In the genomic region with DNA sequence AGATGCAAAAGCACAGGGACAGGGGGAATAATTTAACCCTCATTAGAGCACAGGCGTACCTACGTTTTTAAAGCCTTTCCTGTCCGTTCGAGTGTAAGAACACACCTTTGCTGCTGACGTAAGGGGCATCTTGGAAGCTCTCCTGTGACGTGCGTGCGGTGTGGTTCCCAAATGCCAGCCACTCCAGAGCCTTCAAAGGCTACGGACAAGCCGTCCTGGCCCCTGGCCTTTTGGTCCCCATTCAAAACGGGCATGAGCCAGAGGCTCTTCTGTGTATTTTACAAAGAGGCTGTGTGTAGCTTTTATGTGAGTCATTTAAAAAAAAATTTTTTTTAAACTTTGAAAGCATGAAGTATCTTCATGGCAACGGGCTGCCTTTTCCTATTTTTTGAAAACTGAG, we compare ENCODE assay signal across 14 mouse cellular contexts.
"Had no signal": no experiment of that assay in that cellular context is flagged by ENCODE, and none has a peak within 500 bp of the region (broad histone marks: within the 10 kb centered on the region; RNA-seq: fewer than 3 reads in every experiment).

No protein-coding gene starts in this region.

- H3K4me2 ChIP-seq: kidney, embryonic 15.5 days; liver, embryonic 13.5 days; midbrain, embryonic 11.5 days had no signal

- DNase-seq: kidney, postnatal 14 days; kidney, postnatal 4 days; layer of hippocampus, adult 9-11 months; layer of hippocampus, postnatal 36 days; liver, embryonic 13.5 days; lung, adult 2 months; lung, postnatal 14 days; lung, postnatal 4 days; midbrain, embryonic 14.5 days; thymus, postnatal 25 days had no signal

- H3K27ac ChIP-seq: kidney, embryonic 15.5 days; layer of hippocampus, adult 2 months; left cerebral cortex, adult 2 months; liver, embryonic 13.5 days had no signal

- H3K9ac ChIP-seq: kidney, embryonic 15.5 days; liver, embryonic 13.5 days had no signal

- H3K9me3 ChIP-seq: kidney, embryonic 15.5 days; liver, embryonic 13.5 days had no signal

- H3K4me3 ChIP-seq: kidney, embryonic 15.5 days; layer of hippocampus, adult 2 months; left cerebral cortex, adult 2 months; liver, embryonic 13.5 days had no signal

- H3K36me3 ChIP-seq: kidney, embryonic 15.5 days; liver, embryonic 13.5 days had no signal
